Mouse (Mus musculus) kidney, adult 8-10 months (tissue): ENCODE data around the gene Wdr60.

Experiments
- DNase-seq, 2 experiments: peaks; one replicate each; pipeline ENCODE4 v3.0.0; 2022

Wdr60 gene

GRCm38 (mm10) chr12:116181436-116182050 is 81.3 kb downstream of the Wdr60 start:
- DNase-seq: no peak

DNA sequence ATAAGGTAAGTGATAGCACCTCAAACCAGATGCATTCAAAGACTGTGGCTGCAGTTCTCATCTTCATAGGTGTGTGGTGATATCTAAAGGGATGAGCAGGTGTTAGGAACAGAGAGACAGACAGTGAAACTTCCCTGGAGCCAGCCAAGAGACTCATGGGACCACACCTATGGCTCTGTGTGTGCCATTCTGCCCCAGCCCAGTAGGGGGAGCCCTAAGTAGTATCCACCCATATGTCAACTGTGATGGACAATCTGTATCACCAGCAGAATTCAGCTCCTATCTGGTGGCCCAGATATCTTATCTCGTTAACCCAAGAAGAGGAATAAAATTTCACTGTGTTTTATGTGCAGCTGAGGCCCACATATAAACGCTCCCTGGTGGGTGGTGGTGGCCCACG is 85.9 kb downstream of the Wdr60 start:
- DNase-seq: peak in 1 of 2 experiments; percentile 17

DNA sequence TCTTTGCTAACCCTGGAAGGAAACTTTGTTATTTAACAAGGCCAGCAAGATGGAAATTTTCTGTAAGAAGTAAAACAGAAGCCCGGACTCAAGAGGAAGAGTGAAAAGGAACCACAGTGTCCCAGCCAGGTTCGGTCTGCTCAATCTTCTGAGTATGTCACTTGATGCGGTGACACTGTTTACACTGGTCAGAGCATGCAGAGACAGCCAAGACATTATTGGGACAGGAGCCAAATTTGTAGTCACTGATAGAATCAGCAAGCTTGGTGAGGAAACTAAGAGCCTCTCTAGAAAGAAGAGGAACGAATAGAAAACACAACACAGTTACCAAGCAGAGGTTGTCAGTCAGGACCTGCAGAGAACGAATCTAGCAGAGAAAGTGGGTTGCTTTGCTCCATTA is 93.2 kb downstream of the Wdr60 start:
- no peak for DNase-seq

- no peak for DNase-seq
Measured at GRCm38 (mm10) chr12:116165368-116165767, 97.5 kb downstream of the Wdr60 start.

DNA sequence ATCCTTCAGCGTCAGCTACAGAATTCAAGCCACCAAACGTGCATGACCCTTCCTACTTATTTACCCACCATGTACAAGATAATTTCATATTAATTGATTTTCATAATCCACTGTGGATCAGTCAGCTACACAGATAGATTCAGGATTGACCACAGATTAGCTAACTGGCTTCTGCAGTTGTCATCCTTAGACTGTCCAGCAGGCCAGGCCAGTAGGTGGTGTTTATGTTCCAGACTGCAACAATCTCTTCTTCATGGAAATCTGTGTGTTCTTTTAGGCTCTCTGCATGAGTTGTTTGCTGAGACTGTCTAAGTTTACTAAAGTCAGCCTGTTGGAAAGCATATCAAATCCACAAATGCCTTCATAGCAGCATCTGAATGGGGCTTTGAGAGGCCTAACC is 103.1 kb downstream of the Wdr60 start:
- no peak for DNase-seq

DNA sequence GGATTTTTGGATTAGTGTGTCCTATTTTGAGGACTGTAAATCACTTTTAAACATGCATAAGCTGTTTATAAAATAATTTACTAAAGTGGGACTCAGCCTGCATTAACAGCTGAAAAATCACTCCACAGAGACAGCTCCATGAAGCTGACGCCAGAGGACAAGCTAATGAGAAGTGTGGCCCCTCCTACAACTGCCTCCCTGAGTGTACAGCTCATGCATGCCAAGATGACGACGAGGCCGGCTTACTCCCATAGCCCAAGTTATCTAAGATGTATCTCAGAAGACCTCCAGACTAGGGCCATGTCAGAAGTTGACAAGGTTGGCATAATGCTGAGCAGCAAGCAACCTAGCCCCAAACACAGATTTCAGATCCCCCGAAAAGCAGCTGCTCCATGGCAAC is 103.6 kb downstream of the Wdr60 start:
- no peak for DNase-seq

GRCm38 (mm10) chr12:116156792-116157532 is 105.9 kb downstream of the Wdr60 start:
- DNase-seq: no peak
